Mouse (Mus musculus): ENCODE measurements at regions not wholly inside any gene's neighbourhood (a gene's known extent, or its start where the extent isn't known, plus 50 kb on each side); places are given as distances from the start of the nearest gene placed in this dataset.

DNA sequence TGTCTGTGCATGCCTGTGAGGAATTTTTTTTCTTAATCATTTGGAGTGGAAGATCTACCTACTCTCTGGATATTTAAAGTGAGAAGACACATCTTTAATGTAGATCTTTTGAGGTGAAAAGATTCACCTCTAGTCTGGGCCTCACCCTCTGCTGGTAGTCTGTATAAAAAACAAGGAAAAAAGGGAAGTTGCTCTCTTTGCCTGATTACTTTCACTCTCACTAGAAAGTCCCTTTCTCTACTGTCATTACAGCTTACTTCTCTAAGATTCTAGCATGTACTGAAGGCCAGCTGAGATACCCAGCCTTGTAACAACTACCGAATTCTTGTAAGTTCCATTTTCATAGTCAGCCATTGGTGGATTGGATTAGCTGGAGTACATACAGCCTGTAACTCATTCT, 3791.9 kb downstream of the 9330182O14Rik start:
- no peak for DNase-seq (ENCODE audit: low spot score)

DNA sequence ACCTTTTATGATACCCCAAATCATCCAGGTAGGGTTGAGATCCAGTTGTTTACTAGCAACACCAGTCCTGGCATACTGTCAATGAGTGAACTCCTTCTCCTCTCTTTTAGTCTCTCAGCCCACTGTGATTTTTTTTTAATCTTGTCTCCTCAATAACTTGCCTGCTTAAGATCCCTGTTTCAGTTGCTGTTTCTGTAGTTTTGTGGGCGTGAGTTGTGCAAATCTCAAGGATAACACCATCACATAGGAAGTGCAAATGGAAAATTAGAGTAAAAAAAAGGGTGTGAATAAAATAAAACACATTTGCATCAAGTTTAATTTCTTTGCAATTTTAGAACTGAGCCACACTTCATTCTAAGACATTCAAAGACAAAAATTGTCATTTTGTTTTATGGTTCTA, 3799.4 kb downstream of the 9330182O14Rik start:
- no peak for DNase-seq (ENCODE audit: low spot score)

GRCm38 (mm10) chr15:43940424-43940823, 3806.3 kb downstream of the 9330182O14Rik start:
- DNase-seq (ENCODE audit: low spot score) = no peak

DNA sequence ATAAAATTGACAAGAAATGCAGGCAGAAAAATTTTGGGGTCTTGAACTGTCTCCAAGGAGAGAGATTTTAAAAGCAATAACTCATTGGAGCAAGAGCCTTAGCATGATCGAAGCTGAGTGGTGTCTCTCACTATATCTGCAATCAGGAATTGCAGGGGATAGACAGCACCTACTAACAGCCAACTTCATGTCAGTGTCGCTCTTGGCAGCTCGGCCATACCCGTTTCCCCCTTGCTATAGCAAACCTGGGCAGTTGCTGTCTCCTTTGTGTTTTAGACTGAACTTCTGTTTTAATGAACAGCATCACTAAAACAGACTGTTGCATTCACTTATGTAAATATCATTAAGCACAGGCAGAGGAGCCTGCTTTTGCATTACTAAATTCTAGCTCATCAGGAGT, 3806.7 kb downstream of the 9330182O14Rik start:
- no peak for DNase-seq (ENCODE audit: low spot score)

DNA sequence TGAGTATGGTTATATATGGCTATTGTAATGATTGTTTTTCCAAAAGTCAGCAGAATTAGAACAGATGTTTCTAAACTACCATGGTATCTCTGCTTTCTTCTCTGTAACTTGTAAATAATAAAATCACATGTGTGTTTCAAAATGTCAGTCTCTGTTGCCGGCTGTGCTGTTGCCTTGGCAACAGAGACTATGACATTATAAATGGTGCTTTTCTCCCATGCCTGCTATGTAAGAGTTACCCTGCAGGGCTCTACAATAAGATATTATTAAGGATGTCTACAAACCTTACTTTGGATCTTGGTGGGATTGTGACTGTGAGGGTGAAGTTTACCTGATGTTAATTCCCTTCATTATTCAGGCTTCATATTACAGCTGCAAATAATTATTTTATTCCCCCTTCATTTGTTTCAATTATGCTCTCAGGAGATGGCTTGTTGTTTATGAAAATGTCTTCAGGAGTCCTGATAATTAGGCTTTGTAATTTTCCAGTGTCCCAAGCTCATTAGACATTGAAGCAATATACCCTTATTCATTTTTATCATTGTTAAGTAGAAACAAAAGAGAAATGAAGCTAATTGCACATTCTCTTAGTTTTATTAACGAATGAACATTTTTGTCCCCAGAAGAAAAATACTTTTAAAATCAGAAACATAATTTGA, 3808.0 kb downstream of the 9330182O14Rik start:
- DNase-seq (ENCODE audit: low spot score) = no peak

GRCm38 (mm10) chr15:43984991-43985390, 3850.8 kb downstream of the 9330182O14Rik start:
- DNase-seq (ENCODE audit: low spot score) = no peak

DNA sequence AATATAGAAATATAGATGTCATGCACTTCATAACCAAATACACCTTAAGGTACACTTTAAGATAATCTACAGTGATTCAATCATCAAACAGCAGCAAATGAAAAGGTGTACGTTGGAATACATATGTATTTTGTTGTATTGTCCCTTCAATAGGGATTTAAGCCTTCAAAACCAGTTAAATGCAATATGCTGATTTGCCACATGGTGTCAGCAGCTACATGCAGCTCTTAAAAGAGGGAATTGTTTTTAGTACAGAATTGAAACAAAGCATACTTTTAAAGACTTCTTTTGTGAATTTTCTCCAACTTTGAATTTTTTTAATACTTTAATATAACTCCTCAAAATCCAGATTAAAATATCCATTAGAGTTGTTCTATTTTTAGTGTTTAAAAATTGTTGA, 3857.1 kb downstream of the 9330182O14Rik start:
- peak; percentile 3 for DNase-seq (ENCODE audit: low spot score)

DNA sequence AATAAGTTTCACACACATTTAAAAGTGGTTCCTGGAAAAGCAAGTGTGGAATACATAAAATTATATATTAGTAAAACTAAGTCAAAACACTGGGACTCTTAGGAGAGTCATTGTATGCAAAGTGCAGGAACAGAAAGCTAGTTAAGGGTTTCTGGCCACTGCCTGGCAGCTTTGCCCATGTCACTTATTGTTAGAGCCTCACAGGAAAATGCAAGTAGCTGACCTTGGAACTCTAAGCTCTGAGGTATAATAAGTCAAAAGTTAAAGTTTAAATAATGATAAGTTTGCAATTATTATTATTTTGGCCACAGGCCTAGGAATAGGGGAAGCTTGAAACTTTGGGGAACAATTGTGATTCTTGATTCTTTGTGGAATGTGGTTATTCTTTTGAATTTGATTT, 3858.8 kb downstream of the 9330182O14Rik start:
- no peak for DNase-seq (ENCODE audit: low spot score)

- no peak for DNase-seq (ENCODE audit: low spot score)
Measured at GRCm38 (mm10) chr15:44026468-44027028, 3892.4 kb downstream of the 9330182O14Rik start.

DNA sequence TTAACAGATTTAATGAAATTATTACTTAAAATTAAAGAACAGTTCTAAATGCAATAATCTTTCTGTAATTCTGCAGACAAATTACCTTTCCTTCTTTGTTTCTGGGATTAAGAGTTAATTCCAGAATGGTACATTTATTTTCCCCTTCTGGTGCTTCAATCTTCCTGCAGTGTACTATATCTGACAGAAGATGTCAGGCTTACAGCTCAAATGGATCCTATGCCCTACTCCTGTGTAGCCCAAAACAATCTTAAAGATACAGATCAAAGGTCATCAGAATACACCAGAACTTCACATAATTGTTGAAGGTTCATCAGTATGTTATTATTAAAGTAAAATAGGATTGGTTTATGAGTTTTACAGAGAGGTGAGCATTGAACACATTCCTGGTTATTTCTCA, 3901.7 kb downstream of the 9330182O14Rik start:
- no peak for DNase-seq (ENCODE audit: low spot score)

DNA sequence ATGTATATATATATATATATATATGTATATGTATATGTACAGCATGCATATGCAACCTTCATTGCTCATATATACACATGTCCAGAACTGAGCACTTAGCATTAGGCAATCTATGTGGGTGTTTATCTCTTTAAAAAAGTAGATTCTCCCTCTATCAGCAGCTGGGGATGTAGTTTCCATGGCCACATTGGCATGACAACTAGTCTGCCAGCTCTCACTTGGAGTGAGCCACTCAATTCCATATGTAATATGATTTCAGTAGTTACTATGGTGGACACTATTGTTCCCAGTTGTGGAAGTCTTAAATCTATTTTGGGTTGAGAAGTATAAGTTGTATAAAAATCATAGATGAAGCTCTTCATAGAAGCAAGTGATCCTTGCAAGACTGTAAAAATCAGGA, 3903.7 kb downstream of the 9330182O14Rik start:
- no peak for DNase-seq (ENCODE audit: low spot score)

- no peak for DNase-seq (ENCODE audit: low spot score)
Measured at GRCm38 (mm10) chr15:44050565-44051274, 3916.6 kb downstream of the 9330182O14Rik start.

- peak; percentile 9 for DNase-seq (ENCODE audit: low spot score)
Measured at GRCm38 (mm10) chr15:44064855-44065254, 3930.7 kb downstream of the 9330182O14Rik start.

GRCm38 (mm10) chr15:44083680-44084079, 3949.5 kb downstream of the 9330182O14Rik start:
- no peak for DNase-seq (ENCODE audit: low spot score)

- no peak for DNase-seq (ENCODE audit: low spot score)
Measured at GRCm38 (mm10) chr15:44112328-44112944, 3978.3 kb downstream of the 9330182O14Rik start.

DNA sequence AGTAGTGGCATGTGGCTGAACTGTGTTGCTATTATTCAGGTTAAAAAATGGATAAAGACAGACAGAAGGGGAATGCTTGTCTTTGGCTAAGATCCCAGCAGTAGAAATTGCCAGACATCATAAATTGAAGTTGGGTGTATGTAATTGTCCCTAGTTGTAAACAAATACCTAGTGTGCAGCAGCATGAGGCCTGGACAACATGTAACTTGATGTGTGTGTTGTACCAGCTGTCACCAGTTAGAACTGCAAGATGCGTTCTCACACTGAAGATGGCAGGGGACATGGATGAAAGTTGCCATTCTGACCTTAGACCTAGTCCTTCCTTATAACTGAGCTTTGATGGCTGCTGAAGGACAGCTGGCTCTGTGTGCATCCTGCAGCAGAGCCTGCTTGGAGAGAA, 4000.0 kb downstream of the 9330182O14Rik start:
- no peak for DNase-seq (ENCODE audit: low spot score)

Data from left cerebral cortex, adult 11 months (tissue).